Mouse (Mus musculus) neural tube, embryonic 12.5 days (tissue): ENCODE results near the gene Mapkapk3. TPM values are rescaled to one million over a fixed set of nuclear protein-coding genes. Genes with fewer than 3 reads are reported as not detected.
"Not testable (repeated sequence)": the region's sequence is repeated elsewhere in the genome, so short reads cannot be mapped to it uniquely, and the experiment has no call there.

Source experiments
- ATAC-seq: fragments of 200-750 bp; cut with Nextera tagmentation; 2 replicates; pipeline ENCODE4 v1.8.0; 2017; ENCODE audit warnings: low read depth, mild to moderate bottlenecking, moderate TSS enrichment, moderate library complexity; ENCODE audit not compliant: low FRiP score
- H3K27ac ChIP-seq: fragments of 300-500 bp; sonication (generic); 2 replicates; pipeline ENCODE4 v1.5.1; 2016
- H3K27me3 ChIP-seq: fragments of 300-500 bp; sonication (generic); replicated peaks from 2 replicates; pipeline ENCODE4 v1.6.1; 2016; ENCODE audit warnings: mild to moderate bottlenecking
- H3K36me3 ChIP-seq: fragments of 300-500 bp; sonication (generic); 2 replicates; pipeline ENCODE4 v1.6.1; 2016; ENCODE audit warnings: mild to moderate bottlenecking
- H3K4me1 ChIP-seq: fragments of 300-500 bp; sonication (generic); 2 replicates; pipeline ENCODE4 v1.6.1; 2016
- H3K4me2 ChIP-seq: fragments of 300-500 bp; sonication (generic); replicated peaks from 2 replicates; pipeline ENCODE4 v1.6.1; 2016; ENCODE audit warnings: mild to moderate bottlenecking
- H3K4me3 ChIP-seq: fragments of 300-500 bp; sonication (generic); 2 replicates; pipeline ENCODE4 v1.5.1; 2016
- H3K9ac ChIP-seq: fragments of 300-500 bp; sonication (generic); 2 replicates; pipeline ENCODE4 v1.6.1; 2016; ENCODE audit warnings: mild to moderate bottlenecking
- H3K9me3 ChIP-seq: fragments of 300-500 bp; sonication (generic); 2 replicates; pipeline ENCODE4 v1.6.1; 2016; ENCODE audit warnings: mild to moderate bottlenecking
- WGBS: fragments of 180-500 bp; shearing (Covaris S2); methylation state at CpG from one replicate; pipeline ENCODE4 v1.1.7; 2016; 5-methylcytosine and 5-hydroxymethylcytosine counted together
- polyA plus RNA-seq: library from polyadenylated mRNA; unstranded; fragments of >200 nt; fragmentation: Nextera tagmentation; extraction: Ambion mirVana; gene quantifications from 2 replicates; pipeline ENCODE4 v1.2.1, GENCODE M21; 2016

Mapkapk3 gene
- polyA plus RNA-seq, 1 experiment from 2014 or later = 3.5 TPM

GRCm38 (mm10) chr9:107323558-107323957, 33.9 kb upstream of the Mapkapk3 start:
- ATAC-seq = no peak
- no peak overlapping the region for H3K27ac ChIP-seq
- H3K4me3 ChIP-seq = no peak overlapping the region
- peaks cover 10% of the 10 kb centered on the region; the same call in 1 of the 2 replicates for H3K36me3 ChIP-seq
- H3K9ac ChIP-seq = no peak overlapping the region
- no peaks in the 10 kb centered on the region for H3K4me1 ChIP-seq
- WGBS = 85% methylated on average over 6 of the region's 6 CpGs
- H3K27me3 ChIP-seq = no peaks in the 10 kb centered on the region
- no peak overlapping the region for H3K4me2 ChIP-seq
- H3K9me3 ChIP-seq = no peaks in the 10 kb centered on the region

GRCm38 (mm10) chr9:107322461-107323050, 32.9 kb upstream of the Mapkapk3 start:
- no peak overlapping the region for H3K4me3 ChIP-seq
- H3K27me3 ChIP-seq = no peaks in the 10 kb centered on the region
- H3K9ac ChIP-seq = no peak overlapping the region
- no peak for ATAC-seq
- no peaks in the 10 kb centered on the region for H3K9me3 ChIP-seq
- H3K4me1 ChIP-seq = no peaks in the 10 kb centered on the region
- no peak overlapping the region for H3K27ac ChIP-seq
- no peaks in the 10 kb centered on the region; the same call in 1 of the 2 replicates for H3K36me3 ChIP-seq
- WGBS = 85% methylated on average over 8 of the region's 8 CpGs
- no peak overlapping the region for H3K4me2 ChIP-seq

GRCm38 (mm10) chr9:107315791-107316190, 26.1 kb upstream of the Mapkapk3 start:
- WGBS = 80% methylated on average over 2 of the region's 2 CpGs

DNA sequence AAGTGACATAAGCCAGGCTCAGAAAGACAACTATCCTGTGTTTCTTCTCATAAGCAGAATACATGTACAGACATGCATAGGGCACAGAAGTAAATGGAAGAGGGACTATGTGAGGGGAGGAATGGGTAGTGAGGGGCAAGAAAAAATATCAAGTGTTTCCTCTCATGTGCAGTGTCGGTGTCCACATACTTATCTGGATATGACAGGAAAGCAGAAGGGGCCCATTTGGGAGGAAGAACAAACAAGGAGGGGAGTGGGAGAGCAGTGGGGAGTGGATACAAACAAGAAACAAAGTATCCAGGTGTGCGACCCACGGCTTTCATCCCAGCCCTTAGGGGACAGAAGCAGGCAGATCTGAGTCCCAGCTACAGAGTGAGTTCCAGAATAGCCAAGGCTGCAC, 24.2 kb upstream of the Mapkapk3 start:
- Histone ChIP-seq H3K36me3 (no peaks in the 10 kb centered on the region), H3K4me1 (no peaks in the 10 kb centered on the region), H3K4me2 (no peak overlapping the region), H3K27me3 (no peaks in the 10 kb centered on the region), H3K4me3 (no peak overlapping the region), H3K9ac (no peak overlapping the region), H3K9me3 (no peaks in the 10 kb centered on the region), H3K27ac (no peak overlapping the region)
- ATAC-seq = no peak
- 90% methylated on average over 3 of the region's 3 CpGs for WGBS

More at GRCm38 (mm10) chr9:107315791-107316190, 26.1 kb upstream of the Mapkapk3 start:
- no peak overlapping the region for H3K27ac ChIP-seq
- H3K9ac ChIP-seq = no peak overlapping the region
- no peaks in the 10 kb centered on the region for H3K4me1 ChIP-seq
- H3K4me3 ChIP-seq = no peak overlapping the region
- no peaks in the 10 kb centered on the region for H3K36me3 ChIP-seq
- H3K27me3 ChIP-seq = no peaks in the 10 kb centered on the region
- H3K4me2 ChIP-seq = no peak overlapping the region
- no peak for ATAC-seq
- H3K9me3 ChIP-seq = no peaks in the 10 kb centered on the region

GRCm38 (mm10) chr9:107312811-107313584, 23.3 kb upstream of the Mapkapk3 start:
- no peak overlapping the region for H3K4me2 ChIP-seq
- no peaks in the 10 kb centered on the region for H3K36me3 ChIP-seq
- H3K27ac ChIP-seq = no peak overlapping the region
- no peaks in the 10 kb centered on the region for H3K4me1 ChIP-seq
- no peak for ATAC-seq
- no peak overlapping the region for H3K4me3 ChIP-seq
- H3K27me3 ChIP-seq = no peaks in the 10 kb centered on the region
- H3K9ac ChIP-seq = no peak overlapping the region
- no peaks in the 10 kb centered on the region for H3K9me3 ChIP-seq
- WGBS = 72% methylated on average over 10 of the region's 10 CpGs

GRCm38 (mm10) chr9:107309600-107309999, 19.9 kb upstream of the Mapkapk3 start:
- H3K36me3 ChIP-seq = no peaks in the 10 kb centered on the region
- no peak overlapping the region for H3K27ac ChIP-seq
- no peaks in the 10 kb centered on the region for H3K4me1 ChIP-seq
- 67% methylated on average over 5 of the region's 5 CpGs for WGBS
- H3K4me2 ChIP-seq = no peak overlapping the region
- no peak for ATAC-seq
- no peak overlapping the region for H3K9ac ChIP-seq
- H3K27me3 ChIP-seq = no peaks in the 10 kb centered on the region
- no peak overlapping the region for H3K4me3 ChIP-seq
- no peaks in the 10 kb centered on the region for H3K9me3 ChIP-seq

DNA sequence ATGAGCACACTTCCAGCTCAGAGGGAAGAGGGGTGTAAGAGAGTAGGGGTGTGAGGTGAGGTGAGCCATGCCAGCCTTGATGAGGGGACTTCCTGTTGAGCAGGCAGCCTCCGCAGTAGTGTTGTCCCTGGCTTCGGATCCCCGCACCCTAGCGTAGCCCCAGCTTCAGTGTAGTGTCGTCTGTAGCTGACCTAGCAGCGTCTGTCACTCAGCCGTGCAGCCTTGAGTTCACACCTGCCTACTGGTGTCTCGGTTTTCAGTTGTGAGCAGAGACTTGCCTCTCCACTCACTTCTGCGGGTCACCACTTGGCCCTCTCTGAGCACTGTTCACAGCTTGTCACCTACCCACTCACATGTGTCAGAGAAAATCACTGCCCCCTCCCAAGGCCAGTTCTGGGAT, 19.5 kb upstream of the Mapkapk3 start:
- H3K36me3 ChIP-seq = no peaks in the 10 kb centered on the region
- no peaks in the 10 kb centered on the region for H3K27me3 ChIP-seq
- no peak overlapping the region for H3K27ac ChIP-seq
- ATAC-seq = no peak
- WGBS = 77% methylated on average over 9 of the region's 9 CpGs
- no peaks in the 10 kb centered on the region for H3K9me3 ChIP-seq
- no peaks in the 10 kb centered on the region for H3K4me1 ChIP-seq
- H3K4me2 ChIP-seq = no peak overlapping the region
- no peak overlapping the region for H3K4me3 ChIP-seq
- H3K9ac ChIP-seq = no peak overlapping the region

GRCm38 (mm10) chr9:107308346-107309000, 18.8 kb upstream of the Mapkapk3 start:
- H3K4me3 ChIP-seq = no peak overlapping the region
- H3K36me3 ChIP-seq = no peaks in the 10 kb centered on the region
- no peaks in the 10 kb centered on the region for H3K4me1 ChIP-seq
- no peak overlapping the region for H3K4me2 ChIP-seq
- H3K27ac ChIP-seq = no peak overlapping the region
- no peaks in the 10 kb centered on the region for H3K27me3 ChIP-seq
- no peaks in the 10 kb centered on the region for H3K9me3 ChIP-seq
- 89% methylated on average over 9 of the region's 9 CpGs for WGBS
- no peak overlapping the region for H3K9ac ChIP-seq
- ATAC-seq = no peak

GRCm38 (mm10) chr9:107307886-107308285, 18.2 kb upstream of the Mapkapk3 start:
- Histone ChIP-seq H3K4me3 (no peak overlapping the region), H3K27me3 (no peaks in the 10 kb centered on the region), H3K4me2 (no peak overlapping the region), H3K9me3 (no peaks in the 10 kb centered on the region), H3K4me1 (no peaks in the 10 kb centered on the region), H3K27ac (no peak overlapping the region), H3K9ac (no peak overlapping the region), H3K36me3 (no peaks in the 10 kb centered on the region)
- WGBS = 74% methylated on average over 12 of the region's 12 CpGs
- ATAC-seq = no peak

GRCm38 (mm10) chr9:107307099-107307872, 17.6 kb upstream of the Mapkapk3 start:
- H3K9me3 ChIP-seq = no peaks in the 10 kb centered on the region
- no peak overlapping the region for H3K4me2 ChIP-seq
- no peak overlapping the region for H3K9ac ChIP-seq
- H3K27ac ChIP-seq = no peak overlapping the region
- no peaks in the 10 kb centered on the region for H3K4me1 ChIP-seq
- no peaks in the 10 kb centered on the region for H3K36me3 ChIP-seq
- H3K4me3 ChIP-seq = no peak overlapping the region
- ATAC-seq = no peak
- WGBS = 90% methylated on average over 11 of the region's 11 CpGs
- H3K27me3 ChIP-seq = no peaks in the 10 kb centered on the region

DNA sequence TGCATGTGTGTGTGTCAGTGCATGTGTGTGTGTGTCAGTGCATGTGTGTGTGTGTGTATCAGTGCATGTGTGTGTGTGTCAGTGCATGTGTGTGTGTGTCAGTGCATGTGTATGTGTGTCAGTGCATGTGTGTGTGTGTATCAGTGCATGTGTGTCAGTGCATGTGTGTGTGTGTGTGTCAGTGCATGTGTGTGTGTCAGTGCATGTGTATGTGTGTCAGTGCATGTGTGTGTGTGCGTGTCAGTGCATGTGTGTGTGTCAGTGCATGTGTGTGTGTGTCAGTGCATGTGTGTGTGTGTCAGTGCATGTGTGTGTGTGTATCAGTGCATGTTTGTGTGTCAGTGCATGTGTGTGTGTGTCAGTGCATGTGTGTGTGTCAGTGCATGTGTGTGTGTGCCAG, 17.0 kb upstream of the Mapkapk3 start:
- H3K4me2 ChIP-seq, H3K4me1 ChIP-seq, H3K9ac ChIP-seq, H3K27ac ChIP-seq, H3K36me3 ChIP-seq, H3K4me3 ChIP-seq, H3K9me3 ChIP-seq, ATAC-seq, H3K27me3 ChIP-seq: not testable (repeated sequence)
- 95% methylated on average over 1 of the region's 1 CpGs for WGBS
